Mouse (Mus musculus): ENCODE data around the gene Themis. TPM values are rescaled to one million over a fixed set of nuclear protein-coding genes. Genes with fewer than 3 reads are reported as not detected.
A peak's percentile ranks its signal among the peaks of the same experiment; 100 is the strongest.

The Themis gene
- total and polyA plus RNA-seq, 3 experiments, result not detected

DNA sequence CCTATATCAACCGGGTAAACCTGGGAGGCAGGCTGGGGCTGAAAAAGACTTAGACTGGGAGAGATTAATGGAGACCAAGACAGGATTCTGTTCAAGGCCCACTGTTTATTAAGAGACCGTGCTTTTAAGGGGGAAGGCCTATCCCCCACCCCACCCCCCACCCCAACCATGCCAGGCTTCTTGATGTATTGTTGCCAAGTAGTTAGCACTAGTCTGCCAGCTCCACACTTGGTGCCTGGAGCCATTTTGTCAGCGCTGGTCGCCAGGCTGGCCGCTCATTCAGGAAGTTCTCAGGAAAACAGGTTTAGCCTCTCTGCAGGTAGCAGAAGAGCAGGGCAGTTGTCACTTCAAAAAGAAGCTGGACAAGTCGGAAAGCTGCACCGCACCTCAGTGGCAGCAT is 55.1 kb downstream of the Themis start:
- Histone ChIP-seq H3K36me3 (ENCODE audit: control insufficient read depth in 1 of 2, insufficient read depth in 2 of 2, low read length in 2 of 2) (no peaks in the 10 kb centered on the region), H3K79me2 (ENCODE audit: control insufficient read depth, insufficient read depth, low read length, poor library complexity) (no peaks in the 10 kb centered on the region), H3K4me1 (ENCODE audit: control insufficient read depth in 1 of 2, insufficient read depth in 2 of 2, low read length in 2 of 2) (no peaks in the 10 kb centered on the region), H3K27ac (ENCODE audit: control insufficient read depth, low read depth, low read length) (no peak overlapping the region), H3K9me3 (replicated peaks; ENCODE audit: insufficient read depth, low read length) (no peaks in the 10 kb centered on the region), H3K4me3 (ENCODE audit: control insufficient read depth in 1 of 2, insufficient read depth in 1 of 2, low read depth in 2 of 2, low read length in 2 of 2) (no peak overlapping the region), H3K27me3 (ENCODE audit: control insufficient read depth in 1 of 2, insufficient read depth in 2 of 2, low read length in 2 of 2) (no peaks in the 10 kb centered on the region), H3K9ac (ENCODE audit: control insufficient read depth, low read depth, low read length, poor library complexity, severe bottlenecking) (no peak overlapping the region)
- TF ChIP-seq MAFK (IDR thresholded peaks at IDR 0.05; ENCODE audit: borderline replicate concordance, low read depth, low read length) (no peak), GABPA (IDR thresholded peaks at IDR 0.05; ENCODE audit: low read depth, low read length) (no peak), UBTF (IDR thresholded peaks at IDR 0.05; ENCODE audit: borderline replicate concordance, insufficient read depth, low read depth, low read length) (no peak), TBP (IDR thresholded peaks at IDR 0.05; ENCODE audit: low read depth, low read length) (no peak), ZKSCAN1 (IDR thresholded peaks at IDR 0.05; ENCODE audit: low read depth, low read length) (no peak), POLR2A (IDR thresholded peaks at IDR 0.05; ENCODE audit: control insufficient read depth in 1 of 2, insufficient read depth in 1 of 2, low read depth in 1 of 2, low read length in 2 of 2, poor library complexity in 1 of 2) (no peak), TAL1 (IDR thresholded peaks at IDR 0.05; ENCODE audit: low read length) (no peak), MAZ (IDR thresholded peaks at IDR 0.05; ENCODE audit: low read depth, low read length) (no peak), CHD2 (IDR thresholded peaks at IDR 0.05; ENCODE audit: low read length) (no peak), E2F4 (IDR thresholded peaks at IDR 0.05; ENCODE audit: borderline replicate concordance, low read depth, low read length) (no peak), SIN3A (IDR thresholded peaks at IDR 0.05; ENCODE audit: low read length) (no peak), ZC3H11A (IDR thresholded peaks at IDR 0.05; ENCODE audit: low read depth, low read length) (no peak), CHD1 (IDR thresholded peaks at IDR 0.05; ENCODE audit: low read depth, low read length) (no peak), POLR2AphosphoS2 (IDR thresholded peaks at IDR 0.05; ENCODE audit: low read length) (no peak), RAD21 (IDR thresholded peaks at IDR 0.05; ENCODE audit: low read depth, low read length) (no peak)
- DNase-seq (ENCODE audit: low read depth, low spot score), result no peak

DNA sequence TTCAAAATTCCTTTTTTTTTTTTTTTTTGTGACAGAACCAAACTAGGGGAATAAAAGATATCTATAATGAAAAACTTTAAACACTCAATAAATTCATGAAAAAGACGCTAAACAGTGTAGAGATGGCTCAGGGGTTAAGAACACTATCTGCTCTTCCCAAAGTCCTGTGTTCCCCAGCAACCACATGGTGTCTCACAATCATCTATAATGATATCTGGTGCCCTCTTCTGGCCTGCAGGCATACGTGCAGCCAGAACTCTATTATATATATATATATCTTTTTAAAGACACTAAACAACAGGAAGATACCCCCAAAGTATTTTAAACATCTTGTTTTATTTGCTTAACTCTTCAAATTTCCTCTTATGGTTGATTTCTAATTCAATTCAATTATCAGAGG is 62.0 kb downstream of the Themis start:
- H3K36me3 ChIP-seq (ENCODE audit: control insufficient read depth in 1 of 2, insufficient read depth in 2 of 2, low read length in 2 of 2), result no peaks in the 10 kb centered on the region
- peak; percentile 30 for DNase-seq (ENCODE audit: low read depth, low spot score)
- no peak overlapping the region for H3K27ac ChIP-seq (ENCODE audit: control insufficient read depth, low read depth, low read length)
- H3K9me3 ChIP-seq (replicated peaks; ENCODE audit: insufficient read depth, low read length), result no peaks in the 10 kb centered on the region
- no peaks in the 10 kb centered on the region for H3K4me1 ChIP-seq (ENCODE audit: control insufficient read depth in 1 of 2, insufficient read depth in 2 of 2, low read length in 2 of 2)
- no peaks in the 10 kb centered on the region for H3K79me2 ChIP-seq (ENCODE audit: control insufficient read depth, insufficient read depth, low read length, poor library complexity)
- no peak overlapping the region for H3K4me3 ChIP-seq (ENCODE audit: control insufficient read depth in 1 of 2, insufficient read depth in 1 of 2, low read depth in 2 of 2, low read length in 2 of 2)
- H3K27me3 ChIP-seq (ENCODE audit: control insufficient read depth in 1 of 2, insufficient read depth in 2 of 2, low read length in 2 of 2), result no peaks in the 10 kb centered on the region
- H3K9ac ChIP-seq (ENCODE audit: control insufficient read depth, low read depth, low read length, poor library complexity, severe bottlenecking), result no peak overlapping the region
- peak in 2 of 3 experiments; percentile 24 to 38; a peak in 3 of 6 replicates for TF ChIP-seq CTCF (IDR thresholded peaks at IDR 0.05 in 2 of 3, conservative IDR thresholded peaks at IDR 0.05 in 1 of 3; ENCODE audit: control insufficient read depth in 1 of 3, insufficient read depth in 1 of 3, low read depth in 2 of 3, low read length in 3 of 3, poor library complexity in 1 of 3, severe bottlenecking in 1 of 3)
- TF ChIP-seq SMC3 (IDR thresholded peaks at IDR 0.05; ENCODE audit: low read depth, low read length), result peak; percentile 47
- TF ChIP-seq ELF1 (IDR thresholded peaks at IDR 0.05; ENCODE audit: low read depth, low read length), result no peak
- TF ChIP-seq RAD21 (IDR thresholded peaks at IDR 0.05; ENCODE audit: low read depth, low read length), result peak; percentile 30

Data from MEL (cell line).